Mouse (Mus musculus) embryo, embryonic 11 days (tissue): ENCODE data around the gene Sipa1.
A peak's percentile ranks its signal among the peaks of the same experiment; 100 is the strongest.

Experiments used
- DNase-seq: peaks from one replicate; pipeline ENCODE4 v3.0.0-alpha.2; 2015

Sipa1 gene

DNA sequence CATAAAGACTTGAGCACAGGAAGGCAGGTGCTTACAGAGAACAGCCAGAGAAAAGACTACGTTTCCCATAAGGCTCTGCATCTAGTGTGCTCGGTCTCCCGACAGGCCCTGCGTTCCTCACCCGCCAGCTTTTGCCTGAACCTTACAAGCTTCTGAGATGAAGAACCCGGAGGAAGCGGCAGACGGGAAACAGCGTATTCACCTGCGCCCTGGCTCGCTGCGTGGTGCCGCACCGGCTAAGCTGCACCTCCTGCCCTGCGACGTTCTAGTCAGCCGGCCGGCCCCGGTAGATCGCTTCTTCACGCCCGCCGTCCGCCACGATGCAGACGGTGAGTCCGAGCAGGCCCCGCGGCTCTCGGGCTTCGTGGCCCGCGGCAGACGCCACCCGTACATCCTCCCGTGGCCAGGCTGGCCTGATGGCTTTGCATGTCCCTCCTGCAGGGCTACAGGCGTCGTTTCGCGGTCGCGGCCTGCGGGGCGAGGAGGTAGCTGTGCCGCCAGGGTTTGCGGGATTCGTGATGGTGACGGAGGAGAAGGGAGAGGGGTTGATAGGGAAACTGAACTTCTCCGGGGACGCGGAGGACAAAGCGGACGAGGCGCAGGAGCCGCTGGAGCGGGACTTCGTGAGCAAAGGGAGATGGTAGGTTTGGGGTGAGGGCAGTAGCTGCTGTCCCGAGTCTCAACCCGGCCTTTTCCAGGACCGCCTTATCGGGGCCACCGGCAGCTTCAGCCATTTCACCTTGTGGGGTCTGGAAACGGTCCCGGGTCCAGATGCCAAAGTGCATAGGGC is 61.6 kb downstream of the Sipa1 start, which contains the start of gene Rnaseh2c:
Gene Rnaseh2c (plus strand): TSS at position 122 of the 790 bp plus-strand sequence.
- DNase-seq, result peak; percentile 91
